Mouse (Mus musculus): Measurements from ENCODE around the gene Tspan15.

- TF ChIP-seq EP300 (IDR thresholded peaks at IDR 0.05; ENCODE audit: insufficient read depth, low read depth, low read length): no peak
- no peak for TF ChIP-seq POLR2A (IDR thresholded peaks at IDR 0.05; ENCODE audit: insufficient read depth, low read length)
Measured at GRCm38 (mm10) chr10:62197403-62197802, 33.6 kb downstream of the Tspan15 start.
